Comparison of ENCODE assay signal across 24 mouse cellular contexts in genomic region chr10:6686081-6686474, GRCm38 (mm10).
"Had no signal": no experiment of that assay in that cellular context is flagged by ENCODE, and none has a peak within 500 bp of the region (broad histone marks: within the 10 kb centered on the region; RNA-seq: fewer than 3 reads in every experiment).

No protein-coding gene starts in this region.

- DNase-seq: gastrocnemius, postnatal 14 days; gastrocnemius, postnatal 36 days; heart, adult 11 months; kidney, adult 18-20 months; kidney, adult 8-10 months; kidney, postnatal 10 days; kidney, postnatal 25 days; kidney, postnatal 4 days; liver had no signal

- H3K4me3 ChIP-seq: heart, adult 2 months; heart, embryonic 13.5 days; heart, embryonic 15.5 days; hindbrain, embryonic 10.5 days; hindbrain, embryonic 12.5 days; hindbrain, embryonic 15.5 days; intestine, embryonic 15.5 days; layer of hippocampus, adult 2 months; left cerebral cortex, adult 2 months; limb, embryonic 10.5 days; limb, embryonic 12.5 days had no signal

- H3K9me3 ChIP-seq: heart, embryonic 13.5 days; heart, embryonic 15.5 days; hindbrain, embryonic 10.5 days; hindbrain, embryonic 12.5 days; hindbrain, embryonic 15.5 days; intestine, embryonic 15.5 days; limb, embryonic 10.5 days; limb, embryonic 12.5 days had no signal

- H3K4me2 ChIP-seq: heart, embryonic 11.5 days; heart, embryonic 13.5 days; heart, embryonic 15.5 days; hindbrain, embryonic 12.5 days; hindbrain, embryonic 15.5 days; intestine, embryonic 15.5 days; limb, embryonic 12.5 days; liver, embryonic 11.5 days had no signal

- H3K36me3 ChIP-seq: heart, embryonic 13.5 days; heart, embryonic 15.5 days; hindbrain, embryonic 10.5 days; hindbrain, embryonic 12.5 days; hindbrain, embryonic 15.5 days; intestine, embryonic 15.5 days; limb, embryonic 10.5 days; limb, embryonic 12.5 days had no signal

- H3K27ac ChIP-seq: heart, adult 2 months; heart, embryonic 13.5 days; heart, embryonic 15.5 days; hindbrain, embryonic 10.5 days; hindbrain, embryonic 12.5 days; intestine, embryonic 15.5 days; layer of hippocampus, adult 2 months; left cerebral cortex, adult 2 months; limb, embryonic 10.5 days; limb, embryonic 12.5 days had no signal

- ATAC-seq: inflammation-experienced regulatory T-cells, adult 6 months; intestine, embryonic 15.5 days; intestine, postnatal 0 days had no signal

- H3K27me3 ChIP-seq: heart, embryonic 13.5 days; heart, embryonic 15.5 days; hindbrain, embryonic 12.5 days; hindbrain, embryonic 15.5 days; intestine, embryonic 15.5 days; limb, embryonic 12.5 days had no signal

- H3K4me1 ChIP-seq: heart, embryonic 13.5 days; heart, embryonic 15.5 days; hindbrain, embryonic 10.5 days; hindbrain, embryonic 12.5 days; hindbrain, embryonic 15.5 days; intestine, embryonic 15.5 days; limb, embryonic 10.5 days; limb, embryonic 12.5 days had no signal

- H3K9ac ChIP-seq: heart, embryonic 13.5 days; heart, embryonic 15.5 days; hindbrain, embryonic 12.5 days; hindbrain, embryonic 15.5 days; intestine, embryonic 15.5 days; limb, embryonic 12.5 days had no signal
